Mouse (Mus musculus) ES-E14 (cell line): ENCODE data around the gene Ndufb10. TPM values are rescaled to one million over a fixed set of nuclear protein-coding genes. Genes with fewer than 3 reads are reported as not detected.

Experiments used
- total RNA-seq: library from RNA; depleted of rRNA; stranded (reverse); fragments of 300-350 nt; gene quantifications from 2 replicates; pipeline ENCODE4 v1.2.3, GENCODE M21; 2012; rRNA removed

The Ndufb10 gene
- total RNA-seq, 1 experiment, result 191 TPM

Other genes with a start within 250 kb of the Ndufb10 start
- 24.2 and 32.8 TPM in 2 replicates for gene Mlst8, start 245.4 kb downstream of the Ndufb10 start, total RNA-seq
- gene Caskin1, start 235.9 kb downstream of the Ndufb10 start, total RNA-seq, result 1.8 and 2.0 TPM in 2 replicates
- gene Traf7, start 196.5 kb downstream of the Ndufb10 start, total RNA-seq, result 149 and 228 TPM in 2 replicates
- gene Rab26, start 190.3 kb downstream of the Ndufb10 start, total RNA-seq, result 2.8 and 7.4 TPM in 2 replicates
- 27.8 and 35.9 TPM in 2 replicates for gene Pkd1, start 174.6 kb downstream of the Ndufb10 start, total RNA-seq
- 93.0 and 118 TPM in 2 replicates for gene Tsc2, start 91.8 kb downstream of the Ndufb10 start, total RNA-seq
- gene Nthl1, start 91.8 kb downstream of the Ndufb10 start, total RNA-seq, result 39.4 and 43.0 TPM in 2 replicates
- 11.4 and 22.7 TPM in 2 replicates for gene Slc9a3r2, start 74.2 kb downstream of the Ndufb10 start, total RNA-seq
- 3.0 and 6.0 TPM in 2 replicates for gene Npw, start 66.0 kb downstream of the Ndufb10 start, total RNA-seq
- 39.7 and 55.9 TPM in 2 replicates for gene Zfp598, start 54.8 kb downstream of the Ndufb10 start, total RNA-seq
- 4.1 and 13.1 TPM in 2 replicates for gene Syngr3, start 34.5 kb downstream of the Ndufb10 start, total RNA-seq
- 61.8 and 63.4 TPM in 2 replicates for gene Gfer, start 28.3 kb downstream of the Ndufb10 start, total RNA-seq
- gene Noxo1, start 28.2 kb downstream of the Ndufb10 start, total RNA-seq, result 2.9 and 7.5 TPM in 2 replicates
- gene Tbl3, start 16.8 kb downstream of the Ndufb10 start, total RNA-seq, result 108 and 119 TPM in 2 replicates
- 0.71 and 0.95 TPM in 2 replicates for gene Rnf151, start 6.4 kb downstream of the Ndufb10 start, total RNA-seq
- gene Rps2, start 6.4 kb downstream of the Ndufb10 start, total RNA-seq, result 3,495 and 3,661 TPM in 2 replicates
- 0.16 and 0.67 TPM in 2 replicates for gene Rpl3l, start 3.3 kb upstream of the Ndufb10 start, total RNA-seq
- 23.5 and 30.2 TPM in 2 replicates for gene Msrb1, start 12.2 kb upstream of the Ndufb10 start, total RNA-seq
- 1.6 and 2.3 TPM in 2 replicates for gene Hs3st6, start 28.5 kb upstream of the Ndufb10 start, total RNA-seq
- 0.13 and 0.42 TPM in 2 replicates for gene Meiob, start 79.8 kb upstream of the Ndufb10 start, total RNA-seq
- gene Hagh, start 115.7 kb upstream of the Ndufb10 start, total RNA-seq, result 37.3 and 40.5 TPM in 2 replicates
- gene Fahd1, start 125.9 kb upstream of the Ndufb10 start, total RNA-seq, result 9.7 and 9.8 TPM in 2 replicates
- gene Igfals, start 141.5 kb upstream of the Ndufb10 start, total RNA-seq, result 2.5 and 5.8 TPM in 2 replicates
- 85.8 and 118 TPM in 2 replicates for gene Nubp2, start 161.9 kb upstream of the Ndufb10 start, total RNA-seq
- gene Spsb3, start 162.2 kb upstream of the Ndufb10 start, total RNA-seq, result 34.2 and 37.1 TPM in 2 replicates
- 21.8 and 33.7 TPM in 2 replicates for gene Eme2, start 170.6 kb upstream of the Ndufb10 start, total RNA-seq
- 36.1 and 39.6 TPM in 2 replicates for gene Mrps34, start 170.6 kb upstream of the Ndufb10 start, total RNA-seq
- gene Nme3, start 172.0 kb upstream of the Ndufb10 start, total RNA-seq, result 59.4 and 84.1 TPM in 2 replicates
- gene Mapk8ip3, start 212.5 kb upstream of the Ndufb10 start, total RNA-seq, result 55.7 and 63.7 TPM in 2 replicates
- gene Jpt2, start 236.2 kb upstream of the Ndufb10 start, total RNA-seq, result 90.3 and 105 TPM in 2 replicates